Mouse (Mus musculus) forebrain, embryonic 11.5 days (tissue): Measurements from ENCODE around the gene Uap1l1. TPM values are rescaled to one million over a fixed set of nuclear protein-coding genes. Genes with fewer than 3 reads are reported as not detected.

Experiments used
- ATAC-seq: fragments of 200-750 bp; cut with Nextera tagmentation; replicated peaks from 2 replicates; pipeline ENCODE4 v1.8.0; 2017; ENCODE audit warnings: moderate TSS enrichment; ENCODE audit not compliant: low FRiP score
- DNase-seq: peaks from one replicate; pipeline ENCODE4 v3.0.0-alpha.2; 2017; ENCODE audit warnings: low spot score
- H3K27ac ChIP-seq: fragments of 300-500 bp; sonication (generic); 2 replicates; pipeline ENCODE4 v1.5.1; 2014; ENCODE audit warnings: low read depth, low read length
- H3K27me3 ChIP-seq: fragments of 300-500 bp; sonication (generic); 2 replicates; pipeline ENCODE4 v1.6.1; 2014; ENCODE audit warnings: mild to moderate bottlenecking, low read length, mixed read lengths; ENCODE audit not compliant: control insufficient read depth, insufficient read depth
- H3K36me3 ChIP-seq: fragments of 300-500 bp; sonication (generic); 2 replicates; pipeline ENCODE4 v1.6.1; 2014; ENCODE audit warnings: mild to moderate bottlenecking, low read length, moderate library complexity, mixed read lengths; ENCODE audit not compliant: control insufficient read depth, insufficient read depth
- H3K4me1 ChIP-seq: fragments of 300-500 bp; sonication (generic); replicated peaks from 2 replicates; pipeline ENCODE4 v1.6.1; 2014; ENCODE audit warnings: low read length, mixed read lengths; ENCODE audit not compliant: control insufficient read depth, insufficient read depth
- H3K4me2 ChIP-seq: fragments of 300-500 bp; sonication (generic); 2 replicates; pipeline ENCODE4 v1.6.1; 2014; ENCODE audit warnings: low read depth, mild to moderate bottlenecking, low read length, moderate library complexity, mixed read lengths; ENCODE audit not compliant: severe bottlenecking
- H3K4me3 ChIP-seq: fragments of 300-500 bp; sonication (generic); 2 replicates; pipeline ENCODE4 v1.5.1; 2014; ENCODE audit warnings: low read depth, low read length
- H3K9ac ChIP-seq: fragments of 300-500 bp; sonication (generic); 2 replicates; pipeline ENCODE4 v1.6.1; 2014; ENCODE audit warnings: low read length
- H3K9me3 ChIP-seq: fragments of 300-500 bp; sonication (generic); 2 replicates; pipeline ENCODE4 v1.6.1; 2016; ENCODE audit warnings: low read length, mixed read lengths; ENCODE audit not compliant: control insufficient read depth
- WGBS: fragments of 180-500 bp; shearing (Covaris S2); extraction: QIAGEN DNeasy Blood & Tissue Kit; methylation state at CpG from one replicate; pipeline ENCODE4 v1.1.7; 2014; 5-methylcytosine and 5-hydroxymethylcytosine counted together
- polyA plus RNA-seq: library from polyadenylated mRNA; unstranded; fragments of >200 nt; fragmentation: Nextera tagmentation; extraction: Ambion mirVana; gene quantifications from 2 replicates; pipeline ENCODE4 v1.2.1, GENCODE M21; 2014

Gene Uap1l1
- polyA plus RNA-seq, 1 experiment from 2014 or later, result 3.1 TPM

DNA sequence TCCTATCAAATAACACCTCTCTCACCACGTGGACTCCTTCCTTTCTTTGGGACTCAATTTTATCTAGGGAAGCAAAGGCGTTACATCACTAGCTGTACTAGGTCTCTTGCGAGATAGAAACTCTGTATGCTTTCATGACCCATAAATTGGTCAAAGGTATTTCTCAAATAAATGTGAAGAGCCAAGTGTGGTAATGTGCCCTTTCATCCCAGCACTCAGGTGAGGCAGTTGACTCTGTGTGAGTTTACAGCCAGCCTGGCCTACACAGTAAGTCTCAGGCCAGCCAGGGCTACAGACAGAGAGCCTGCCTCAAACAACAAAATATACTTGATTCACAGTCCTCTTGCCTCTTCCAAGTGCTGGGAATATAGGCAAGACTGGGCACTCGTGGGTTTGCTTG, 5.6 kb downstream of the Uap1l1 start:
- Histone ChIP-seq H3K4me2 (no peak overlapping the region), H3K9me3 (no peaks in the 10 kb centered on the region), H3K4me1 (peaks cover 11% of the 10 kb centered on the region), H3K4me3 (no peak overlapping the region), H3K27ac (no peak overlapping the region), H3K9ac (no peak overlapping the region), H3K36me3 (no peaks in the 10 kb centered on the region), H3K27me3 (peaks cover 10% of the 10 kb centered on the region)
- ATAC-seq (no peak), DNase-seq (no peak)
- 85% methylated on average over 4 of the region's 4 CpGs for WGBS

GRCm38 (mm10) chr2:25356208-25357079, 9.0 kb downstream of the Uap1l1 start, which contains the start of gene Dpp7:
Gene Dpp7, minus strand, starts transcription at chr2:25356359.
- ATAC-seq (peak; percentile 78), DNase-seq (peak; percentile 91)
- Histone ChIP-seq H3K27me3 (no peaks in the 10 kb centered on the region), H3K9ac (peak within 1 kb of the TSS; percentile 74), H3K27ac (no peak within 1 kb of the TSS), H3K9me3 (no peaks in the 10 kb centered on the region), H3K36me3 (no peaks in the 10 kb centered on the region; the same call in none of the 2 replicates), H3K4me1 (peaks cover 10% of the 10 kb centered on the region), H3K4me2 (peak within 1 kb of the TSS; percentile 73), H3K4me3 (peak within 1 kb of the TSS; percentile 48)
- WGBS, result 8% methylated on average over 13 of the region's 13 CpGs

GRCm38 (mm10) chr2:25355419-25356066, 9.9 kb downstream of the Uap1l1 start:
- no peaks in the 10 kb centered on the region; the same call in none of the 2 replicates for H3K36me3 ChIP-seq
- peak overlapping the region; percentile 48 for H3K4me3 ChIP-seq
- H3K9me3 ChIP-seq, result no peaks in the 10 kb centered on the region
- no peak overlapping the region for H3K27ac ChIP-seq
- 41% methylated on average over 18 of the region's 18 CpGs for WGBS
- DNase-seq (no peak), ATAC-seq (no peak; the same call in 1 of the 2 replicates)
- H3K9ac ChIP-seq, result peak overlapping the region; percentile 74
- H3K4me2 ChIP-seq, result peak overlapping the region; percentile 73
- H3K27me3 ChIP-seq, result no peaks in the 10 kb centered on the region
- peaks cover 10% of the 10 kb centered on the region for H3K4me1 ChIP-seq

DNA sequence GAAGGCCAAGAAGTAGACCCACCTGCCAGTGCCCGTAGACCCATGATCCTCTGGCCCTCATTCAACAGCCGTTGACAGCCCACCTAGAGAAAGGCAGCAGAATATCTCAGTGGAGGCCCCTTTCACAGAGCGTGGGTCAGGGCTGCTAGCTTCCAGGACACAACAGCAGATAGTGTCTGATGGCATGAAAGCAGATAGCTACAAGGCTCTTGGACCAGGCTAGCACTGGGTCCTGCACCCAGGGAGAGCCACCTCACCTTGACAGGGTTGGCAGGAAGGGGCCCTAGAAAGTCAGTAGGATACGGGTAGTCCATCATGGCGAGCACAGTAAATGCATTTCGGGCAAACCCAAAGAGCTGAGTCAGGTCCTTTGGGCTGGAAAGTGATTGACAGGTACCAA, 11.3 kb downstream of the Uap1l1 start:
- 91% methylated on average over 6 of the region's 6 CpGs for WGBS
- H3K36me3 ChIP-seq, result peaks cover 4% of the 10 kb centered on the region
- DNase-seq, result no peak
- no peak overlapping the region for H3K9ac ChIP-seq
- ATAC-seq, result no peak
- no peak overlapping the region for H3K4me2 ChIP-seq
- H3K4me1 ChIP-seq, result peaks cover 10% of the 10 kb centered on the region
- no peak overlapping the region for H3K27ac ChIP-seq
- H3K4me3 ChIP-seq, result no peak overlapping the region
- no peaks in the 10 kb centered on the region for H3K9me3 ChIP-seq
- no peaks in the 10 kb centered on the region for H3K27me3 ChIP-seq

- H3K36me3 ChIP-seq, result peaks cover 14% of the 10 kb centered on the region
- 97% methylated on average over 3 of the region's 3 CpGs for WGBS
- no peak for DNase-seq
Measured at GRCm38 (mm10) chr2:25350701-25351100, 14.8 kb downstream of the Uap1l1 start.

DNA sequence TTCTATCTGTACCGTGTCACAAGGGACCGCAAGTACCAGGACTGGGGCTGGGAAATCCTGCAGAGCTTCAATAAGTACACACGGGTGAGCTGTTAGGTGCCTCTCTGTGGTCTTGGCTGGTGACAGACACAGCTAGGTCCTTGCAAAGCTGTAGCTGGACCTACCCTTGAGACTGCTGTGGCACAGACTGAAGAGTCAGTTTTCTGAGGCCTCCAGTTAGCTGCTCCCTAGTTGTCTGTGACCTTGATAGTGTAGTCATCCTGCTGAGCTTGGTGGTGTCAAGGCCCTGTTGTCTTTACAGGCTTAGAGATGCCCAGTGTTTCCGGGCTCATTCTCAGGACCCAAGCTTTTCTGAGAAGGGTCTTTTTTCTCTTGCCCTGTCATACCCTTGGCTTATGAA, 16.0 kb downstream of the Uap1l1 start:
- no peak for ATAC-seq
- DNase-seq, result no peak
- H3K9ac ChIP-seq, result no peak overlapping the region
- H3K9me3 ChIP-seq, result no peaks in the 10 kb centered on the region
- H3K4me2 ChIP-seq, result no peak overlapping the region
- H3K27ac ChIP-seq, result no peak overlapping the region
- peaks cover 19% of the 10 kb centered on the region for H3K36me3 ChIP-seq
- 88% methylated on average over 4 of the region's 4 CpGs for WGBS
- H3K4me3 ChIP-seq, result no peak overlapping the region
- no peaks in the 10 kb centered on the region for H3K4me1 ChIP-seq
- H3K27me3 ChIP-seq, result no peaks in the 10 kb centered on the region

More at GRCm38 (mm10) chr2:25350701-25351100, 14.8 kb downstream of the Uap1l1 start:
- no peaks in the 10 kb centered on the region for H3K27me3 ChIP-seq
- H3K9me3 ChIP-seq, result no peaks in the 10 kb centered on the region
- H3K9ac ChIP-seq, result no peak overlapping the region
- no peak overlapping the region for H3K4me3 ChIP-seq
- no peak overlapping the region for H3K4me2 ChIP-seq
- H3K4me1 ChIP-seq, result peaks cover 4% of the 10 kb centered on the region; the same call in 1 of the 2 replicates
- H3K27ac ChIP-seq, result no peak overlapping the region
- ATAC-seq, result no peak

DNA sequence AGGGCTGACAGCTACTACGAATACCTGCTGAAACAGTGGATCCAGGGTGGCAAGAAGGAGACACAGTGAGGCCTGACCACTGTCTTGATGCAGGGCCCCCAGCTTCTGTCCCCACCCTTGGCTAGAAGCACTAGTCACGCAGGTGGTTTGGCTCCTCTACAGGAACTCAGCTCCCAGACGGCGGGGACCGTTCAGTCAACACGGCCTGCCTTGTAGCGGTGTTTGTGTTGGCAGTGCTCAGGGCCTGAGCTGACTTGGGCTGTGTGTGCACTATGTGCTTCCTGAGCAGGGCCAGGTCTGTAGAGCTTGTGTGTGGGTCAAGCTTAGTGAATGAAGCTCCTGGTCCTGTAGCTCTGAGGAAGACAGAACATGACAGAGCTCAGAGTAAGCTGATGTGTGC, 17.3 kb downstream of the Uap1l1 start:
- DNase-seq (no peak), ATAC-seq (no peak)
- Histone ChIP-seq H3K27me3 (no peaks in the 10 kb centered on the region), H3K4me2 (no peak overlapping the region), H3K36me3 (peaks cover 26% of the 10 kb centered on the region), H3K4me1 (no peaks in the 10 kb centered on the region), H3K27ac (no peak overlapping the region), H3K9ac (no peak overlapping the region), H3K9me3 (no peaks in the 10 kb centered on the region), H3K4me3 (no peak overlapping the region)
- WGBS, result 93% methylated on average over 7 of the region's 7 CpGs

- no peak for ATAC-seq
Measured at GRCm38 (mm10) chr2:25338303-25338702, 27.2 kb downstream of the Uap1l1 start.

More at GRCm38 (mm10) chr2:25338303-25338702, 27.2 kb downstream of the Uap1l1 start:
- no peak overlapping the region for H3K9ac ChIP-seq
- DNase-seq, result no peak
- H3K4me3 ChIP-seq, result no peak overlapping the region
- H3K4me1 ChIP-seq, result peaks cover 4% of the 10 kb centered on the region; the same call in 1 of the 2 replicates
- H3K4me2 ChIP-seq, result no peak overlapping the region
- 95% methylated on average over 6 of the region's 6 CpGs for WGBS
- H3K27ac ChIP-seq, result no peak overlapping the region
- H3K9me3 ChIP-seq, result no peaks in the 10 kb centered on the region
- peaks cover 6% of the 10 kb centered on the region; the same call in 1 of the 2 replicates for H3K36me3 ChIP-seq
- no peaks in the 10 kb centered on the region for H3K27me3 ChIP-seq
